Mouse (Mus musculus): ENCODE results near the gene Gm29666.
"Not testable (repeated sequence)": the region's sequence is repeated elsewhere in the genome, so short reads cannot be mapped to it uniquely, and the experiment has no call there.

Gm29666 gene

DNA sequence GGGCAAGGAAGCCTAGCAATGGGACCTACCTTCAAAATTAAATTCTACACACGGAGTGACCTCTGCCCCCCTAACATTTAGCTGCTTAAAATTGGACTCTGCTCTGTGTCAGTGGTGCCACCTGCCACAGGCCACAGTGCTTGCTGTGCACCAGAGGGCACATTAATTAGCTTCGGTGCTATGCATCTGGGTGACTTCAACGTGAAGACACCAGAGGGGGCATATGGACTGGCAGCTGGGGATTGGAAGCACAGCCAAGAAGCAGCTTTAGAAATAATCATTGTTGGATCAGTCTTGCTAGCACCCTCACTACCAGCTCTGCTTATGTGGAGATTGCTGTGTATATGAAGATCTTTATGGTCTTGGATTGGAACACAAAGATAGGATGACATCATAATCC is 6.6 kb downstream of the Gm29666 start:
- DNase-seq (ENCODE audit: extremely low spot score, low read depth, low spot score): no peak

DNA sequence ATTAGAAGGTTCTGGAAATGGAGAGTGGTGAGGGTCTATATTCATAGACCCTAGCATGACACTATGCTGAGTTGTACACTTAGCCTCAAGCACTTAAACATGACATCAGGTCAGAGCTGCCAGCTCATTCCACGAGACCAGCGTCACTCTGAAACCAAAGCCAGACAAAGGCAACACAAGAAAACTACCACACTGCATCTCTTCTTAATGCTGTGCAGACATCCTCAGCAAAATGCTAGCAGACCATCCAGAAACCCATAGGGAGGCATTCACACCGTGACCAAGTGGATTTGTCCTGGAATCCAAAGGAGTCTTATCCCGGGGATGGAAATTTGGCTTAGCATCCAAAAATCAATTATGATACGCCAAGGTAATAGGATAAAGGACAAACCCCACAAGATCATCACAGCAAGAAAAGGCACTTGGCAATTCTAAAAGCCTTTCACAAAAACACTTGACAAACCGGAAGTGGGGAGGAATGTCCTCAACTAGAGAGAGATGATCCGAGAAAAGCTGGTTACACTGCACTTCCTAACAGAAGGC is 15.9 kb downstream of the Gm29666 start:
- no peak for DNase-seq (ENCODE audit: extremely low spot score, low read depth, low spot score)

DNA sequence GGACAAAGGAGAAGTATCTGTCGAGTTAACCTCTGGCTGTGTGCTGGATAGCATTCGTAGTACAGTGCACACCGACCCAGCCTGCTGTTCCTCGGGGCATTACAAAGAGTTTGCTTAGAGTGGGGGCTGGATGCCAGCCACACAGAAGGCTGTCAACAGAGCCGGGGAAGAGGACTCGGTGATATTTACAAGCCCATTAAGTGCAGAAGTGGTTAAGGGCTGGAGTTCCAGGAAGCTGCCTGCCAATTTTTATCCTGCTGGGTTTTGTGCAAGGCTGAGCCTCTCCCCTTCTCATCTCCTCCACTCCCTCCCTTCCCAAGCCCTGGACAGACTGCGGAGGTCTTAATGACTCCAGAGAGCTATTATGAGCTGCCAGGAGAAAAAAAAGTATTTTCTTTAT is 21.8 kb downstream of the Gm29666 start:
- DNase-seq (ENCODE audit: extremely low spot score, low read depth, low spot score): no peak

DNA sequence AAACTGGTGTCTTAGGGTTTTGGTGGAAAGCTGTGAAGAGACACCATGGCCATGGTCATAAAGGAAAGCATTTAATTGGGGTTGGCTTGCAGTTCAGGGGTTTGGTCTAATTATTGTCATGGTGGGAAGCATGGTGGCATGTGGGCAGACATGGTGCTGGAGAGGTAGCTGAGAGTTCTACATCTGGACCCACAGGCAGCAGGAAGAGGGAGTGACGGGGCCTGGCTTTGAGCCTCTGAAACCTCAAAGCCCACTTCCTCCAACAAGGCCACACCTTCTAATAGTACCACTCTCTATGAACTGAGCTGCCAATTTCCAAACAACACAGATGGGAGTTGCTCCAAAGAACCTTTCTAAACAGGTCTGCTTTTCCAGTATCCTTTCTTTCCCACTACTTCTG is 23.2 kb downstream of the Gm29666 start:
- DNase-seq (ENCODE audit: extremely low spot score, low read depth, low spot score): no peak

DNA sequence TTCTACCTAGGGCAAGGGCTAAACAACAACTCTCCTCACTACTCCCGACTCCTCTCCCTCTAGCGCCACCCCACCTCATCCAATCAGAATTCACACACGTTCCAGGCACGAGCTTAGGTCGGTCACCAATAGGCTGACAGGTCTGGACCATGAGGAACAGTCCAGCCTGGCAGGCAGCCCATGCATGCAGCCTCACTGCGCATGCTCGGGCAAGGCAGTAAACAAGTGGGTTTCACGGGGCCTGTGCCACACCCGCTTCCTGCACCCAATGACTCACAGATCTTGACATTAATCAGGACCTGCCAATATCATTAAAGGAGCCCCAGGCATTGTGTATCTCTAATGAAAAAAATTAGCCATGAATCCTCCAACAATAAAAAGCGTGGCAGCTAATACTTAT is 23.6 kb downstream of the Gm29666 start:
- DNase-seq (ENCODE audit: extremely low spot score, low read depth, low spot score): not testable (repeated sequence)

DNA sequence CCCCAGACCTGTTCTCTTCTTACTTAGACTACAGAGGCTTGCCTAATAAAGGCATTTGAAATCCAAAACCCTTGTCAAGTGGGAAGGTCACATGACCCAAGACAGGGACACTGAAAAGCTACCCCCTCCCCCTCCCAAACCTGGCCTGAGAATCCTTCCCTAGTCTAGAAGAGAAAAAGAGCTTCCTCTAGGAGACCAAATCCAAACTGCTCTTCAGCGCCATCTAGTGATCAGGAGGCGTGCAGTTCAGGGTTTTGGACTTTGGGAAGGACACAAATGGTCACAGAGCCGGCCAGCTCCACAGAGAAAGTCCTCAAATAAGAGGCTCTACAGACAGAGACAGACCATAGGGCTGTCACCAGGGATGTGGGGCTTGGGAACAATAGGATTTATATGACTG is 28.2 kb downstream of the Gm29666 start:
- DNase-seq (ENCODE audit: extremely low spot score, low read depth, low spot score): peak; percentile 56

DNA sequence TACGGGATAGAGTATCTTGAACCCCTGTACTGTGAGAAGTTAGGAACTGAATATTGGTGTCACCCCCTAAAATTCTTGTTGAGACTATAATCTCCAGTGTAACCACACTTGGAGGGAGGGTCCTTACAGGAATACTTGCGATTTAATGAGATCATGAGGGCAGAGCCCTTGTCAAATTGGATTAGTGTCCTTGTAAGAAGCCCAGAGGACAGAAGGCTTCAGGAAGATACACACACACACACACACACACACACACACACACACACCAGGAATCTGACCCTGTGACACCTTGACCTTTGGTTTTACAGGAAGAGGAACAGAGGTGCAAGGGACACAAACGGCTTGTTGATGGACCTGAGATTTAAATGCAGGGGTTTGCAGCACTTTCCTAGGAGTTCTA is 28.6 kb downstream of the Gm29666 start:
- no peak for DNase-seq (ENCODE audit: extremely low spot score, low read depth, low spot score)

DNA sequence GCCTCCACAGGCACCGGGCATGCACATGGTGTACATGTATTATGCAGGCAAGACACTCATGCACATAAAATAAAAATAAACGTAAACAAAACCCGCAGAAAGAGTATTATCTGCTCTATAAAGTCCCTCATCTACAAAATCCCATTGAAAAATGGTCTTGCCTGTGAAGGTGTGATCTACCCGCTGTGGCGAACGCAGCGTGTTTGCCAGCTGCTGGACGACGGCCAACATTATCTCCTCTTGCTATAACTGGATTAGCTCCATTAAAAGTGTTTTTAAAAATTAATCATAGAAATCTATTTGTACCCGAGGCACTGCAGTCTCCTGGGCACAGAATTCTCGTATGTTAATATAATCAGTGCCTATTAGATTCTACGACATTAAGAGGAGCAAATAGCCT is 31.8 kb downstream of the Gm29666 start:
- no peak for DNase-seq (ENCODE audit: extremely low spot score, low read depth, low spot score)

DNA sequence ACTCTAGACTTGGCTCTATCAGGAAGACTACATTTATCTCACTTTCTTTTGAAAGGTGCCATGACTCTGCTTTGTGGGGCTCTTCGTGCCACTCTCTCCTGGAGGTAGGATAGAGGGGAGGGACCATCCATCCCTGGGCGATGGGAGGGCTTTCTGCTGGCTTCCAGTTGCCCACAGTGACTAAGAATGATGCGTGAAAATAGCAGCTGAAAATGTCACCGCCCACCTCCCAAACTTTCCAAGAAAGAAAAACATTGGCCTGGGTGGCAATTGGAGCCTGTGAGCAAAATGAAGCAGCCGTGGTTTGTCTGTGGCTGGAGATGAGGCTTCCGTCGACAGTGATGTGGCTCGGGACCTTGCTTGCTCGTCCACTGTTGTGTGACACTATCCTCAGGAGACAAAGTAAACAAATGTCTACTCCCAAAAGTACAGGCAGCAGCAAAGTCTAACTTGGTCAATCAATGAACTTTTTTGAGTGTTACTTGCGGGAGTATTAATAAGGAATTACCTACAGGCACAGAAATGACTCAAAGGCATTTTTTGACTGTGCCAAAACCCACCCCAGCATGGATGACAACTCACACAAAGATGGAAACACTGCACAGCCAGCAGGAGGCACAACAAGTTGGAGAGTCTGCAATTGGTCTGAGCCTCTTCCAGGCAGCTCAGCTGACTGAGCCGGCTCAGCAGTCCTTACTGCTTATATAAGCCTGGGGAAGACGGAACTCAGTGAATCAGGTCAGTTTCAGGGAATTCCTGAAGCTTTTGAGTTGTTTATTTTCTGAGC is 42.6 kb downstream of the Gm29666 start:
- DNase-seq (ENCODE audit: extremely low spot score, low read depth, low spot score): no peak

DNA sequence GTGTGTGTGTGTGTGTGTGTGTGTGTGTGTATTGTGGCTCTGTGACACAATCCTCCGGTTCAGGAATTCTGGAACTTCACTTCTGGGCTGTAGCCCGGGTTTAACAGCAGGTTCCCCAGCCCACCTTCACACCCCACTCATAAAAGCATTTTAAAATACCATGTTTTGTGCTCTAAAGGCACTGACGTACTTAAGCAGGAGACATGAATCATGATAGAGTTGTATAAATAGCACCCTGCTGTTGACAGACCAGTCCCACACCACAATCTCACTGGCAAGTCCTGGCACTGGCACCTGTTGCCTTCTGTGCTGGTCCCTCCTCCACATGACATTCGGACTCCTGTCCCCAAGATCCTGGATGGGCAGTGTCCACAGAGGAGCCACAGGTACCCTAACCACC is 46.0 kb downstream of the Gm29666 start:
- DNase-seq (ENCODE audit: extremely low spot score, low read depth, low spot score): no peak

DNA sequence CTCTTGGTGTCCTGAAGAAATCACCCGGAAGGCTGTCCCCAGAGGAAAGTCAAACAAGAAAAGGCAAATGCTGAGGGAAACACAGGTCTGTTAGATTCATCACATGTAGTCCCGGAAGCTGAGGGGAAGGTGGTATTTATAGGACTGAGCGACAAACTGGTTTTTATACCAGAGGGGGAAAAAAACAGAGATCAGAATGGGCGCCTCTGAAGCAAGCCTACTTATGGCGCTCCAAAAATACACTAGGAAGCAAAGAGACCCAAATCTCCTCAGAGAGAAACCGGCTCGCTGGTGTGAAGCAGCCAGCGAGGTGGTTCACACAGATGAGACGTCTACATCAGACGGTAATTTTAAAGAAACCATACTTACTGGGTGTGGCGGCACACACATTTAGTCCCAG is 46.8 kb downstream of the Gm29666 start:
- no peak for DNase-seq (ENCODE audit: extremely low spot score, low read depth, low spot score)

DNA sequence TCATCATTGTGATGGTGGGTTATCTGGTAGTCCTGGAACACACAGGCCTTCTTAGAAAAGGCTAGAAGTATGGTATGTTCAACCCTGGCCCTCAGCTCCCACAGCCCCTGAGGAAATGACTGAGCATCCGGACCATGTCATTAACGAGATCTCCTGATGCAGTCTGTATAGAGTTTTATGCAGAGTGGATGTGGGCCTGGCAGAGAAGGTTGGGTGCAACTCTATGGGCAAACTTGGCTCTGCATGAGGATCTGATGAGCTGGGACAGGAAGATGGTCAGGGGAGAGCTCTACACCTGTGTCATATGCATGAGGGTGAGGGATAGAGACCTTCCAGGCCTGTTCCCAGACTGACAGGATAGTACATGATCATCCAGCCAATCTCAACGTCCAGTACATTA is 48.0 kb downstream of the Gm29666 start:
- DNase-seq (ENCODE audit: extremely low spot score, low read depth, low spot score): no peak

DNA sequence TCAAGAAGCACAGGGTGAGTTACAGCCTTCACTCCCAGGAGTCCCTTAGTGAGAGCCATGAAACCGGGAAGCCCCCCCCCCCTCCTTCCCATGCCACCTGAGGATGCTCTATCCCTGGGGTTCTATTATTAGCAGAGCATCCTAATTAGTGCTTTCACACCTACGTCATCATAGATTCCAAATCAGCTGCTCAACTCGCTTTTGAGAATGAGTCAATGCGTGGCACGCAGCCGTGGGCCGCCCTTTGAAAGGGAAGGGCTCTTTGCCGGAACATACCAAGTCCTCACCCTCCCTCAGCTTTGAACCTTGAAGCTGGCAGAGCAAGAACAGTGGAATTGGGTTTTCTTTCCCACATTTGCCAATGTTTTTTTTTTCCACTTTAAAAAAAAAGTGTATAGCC is 57.9 kb downstream of the Gm29666 start:
- DNase-seq (ENCODE audit: extremely low spot score, low read depth, low spot score): no peak

Data from hindlimb bud, embryonic 11.5 days (tissue).